Mouse (Mus musculus) c-Kit-positive CD71-positive TER-119-positive erythroid progenitor cells, embryonic 14.5 days (primary cell): Measurements from ENCODE around the gene Hjurp.

Experiments used
- DNase-seq: peaks from one replicate; pipeline ENCODE4 v3.0.0-alpha.2; 2013; ENCODE audit warnings: low spot score

Gene Hjurp

DNA sequence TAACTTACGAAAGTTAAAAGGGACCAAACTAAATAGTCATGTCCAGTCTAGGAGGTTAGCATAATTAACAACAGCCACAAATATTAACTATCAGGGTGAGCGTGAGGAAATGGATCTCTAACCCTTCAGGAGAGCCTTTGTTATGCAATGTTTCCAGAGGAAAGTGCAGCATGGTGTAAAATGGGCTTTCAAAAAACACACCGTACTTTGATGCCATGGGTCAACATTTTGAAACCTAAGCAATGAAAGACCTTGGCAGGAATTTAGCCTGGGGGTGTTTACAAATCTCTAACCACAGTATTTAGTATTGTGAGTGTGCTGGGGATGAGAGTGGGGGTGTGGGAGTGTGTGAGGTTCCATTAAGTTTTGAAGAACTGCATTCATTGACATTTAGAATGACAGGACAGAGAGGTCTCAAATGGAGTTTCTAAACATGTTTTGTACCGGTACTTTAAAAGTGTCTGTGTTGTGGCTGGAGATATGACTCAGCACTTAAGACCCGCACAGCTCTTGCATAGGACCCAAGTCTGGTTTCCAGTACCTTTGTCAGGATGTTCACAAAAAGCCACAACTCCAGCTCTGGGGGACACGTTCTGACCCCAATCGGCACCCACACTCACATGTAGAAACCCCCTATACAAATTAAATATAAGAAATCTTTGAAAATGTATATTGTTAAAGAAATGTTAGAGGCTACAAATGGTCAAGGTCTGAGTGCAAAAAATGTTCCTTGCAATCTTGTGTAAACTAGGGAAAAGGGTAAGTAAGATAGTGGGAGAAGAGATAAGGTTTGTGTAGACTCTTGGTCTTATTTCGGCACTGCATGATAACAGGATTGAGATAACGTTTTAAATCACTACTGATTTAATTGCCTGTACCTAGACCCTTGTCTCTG, 1.9 kb upstream of the Hjurp start:
- DNase-seq = no peak

DNA sequence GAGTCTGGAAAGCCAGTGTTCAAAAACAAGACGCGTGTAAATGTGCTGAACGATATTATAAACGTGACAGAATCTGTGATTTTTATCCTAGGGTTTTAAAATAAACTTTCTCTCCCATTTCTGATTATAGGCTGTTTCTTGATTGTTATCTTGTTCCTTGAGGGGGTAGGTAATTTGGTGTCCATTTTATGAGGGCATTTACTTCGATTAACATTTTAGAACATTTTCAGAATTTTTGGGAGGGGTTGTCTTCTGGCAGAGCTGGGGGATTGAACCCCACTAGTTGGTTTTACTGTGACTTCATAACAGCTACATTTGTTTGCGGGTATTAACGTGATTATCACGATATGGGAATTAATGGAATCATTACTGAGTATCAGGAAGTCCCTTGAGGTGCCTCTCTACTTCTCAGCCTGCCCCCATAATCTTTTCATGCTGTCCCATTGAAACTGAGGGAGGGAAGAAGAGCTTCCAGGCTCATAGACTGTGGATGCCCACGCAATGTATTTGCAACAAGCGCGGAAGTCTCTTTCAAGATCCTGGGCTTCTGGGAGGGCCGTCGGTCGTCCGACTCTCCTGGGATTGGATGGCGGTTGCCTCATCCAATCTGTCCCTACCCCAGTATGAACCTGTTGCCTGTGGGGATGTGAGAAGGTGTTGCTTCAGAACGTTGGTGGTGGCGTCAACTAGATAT, 532 bp upstream of the Hjurp start:
- no peak for DNase-seq

DNA sequence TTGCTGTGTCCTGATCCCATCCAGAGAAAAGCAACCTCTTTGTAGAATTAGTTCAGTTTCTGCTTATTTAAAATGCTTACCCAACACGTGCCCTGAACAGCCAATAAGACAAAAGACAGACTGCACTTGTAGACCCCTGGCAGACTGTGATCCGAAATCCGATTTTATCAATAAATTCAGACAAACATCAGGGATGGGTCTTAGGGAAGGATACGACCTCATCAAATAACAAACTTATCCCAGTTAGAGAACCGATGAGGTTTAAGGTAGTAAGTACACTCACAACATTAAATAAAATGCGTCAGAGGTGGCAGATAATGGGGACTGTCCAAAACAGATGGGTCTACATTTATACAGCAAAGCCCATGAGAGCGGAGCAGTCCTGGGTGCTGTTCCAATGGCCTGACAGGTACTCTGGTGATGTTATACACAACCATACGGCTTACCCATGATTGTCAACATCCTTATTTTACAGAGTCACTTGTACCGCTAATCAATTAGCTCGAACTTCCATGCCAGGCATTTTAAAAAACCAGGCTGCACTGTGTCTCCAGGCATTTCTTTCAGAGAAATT, 822 bp downstream of the Hjurp start:
- no peak for DNase-seq

DNA sequence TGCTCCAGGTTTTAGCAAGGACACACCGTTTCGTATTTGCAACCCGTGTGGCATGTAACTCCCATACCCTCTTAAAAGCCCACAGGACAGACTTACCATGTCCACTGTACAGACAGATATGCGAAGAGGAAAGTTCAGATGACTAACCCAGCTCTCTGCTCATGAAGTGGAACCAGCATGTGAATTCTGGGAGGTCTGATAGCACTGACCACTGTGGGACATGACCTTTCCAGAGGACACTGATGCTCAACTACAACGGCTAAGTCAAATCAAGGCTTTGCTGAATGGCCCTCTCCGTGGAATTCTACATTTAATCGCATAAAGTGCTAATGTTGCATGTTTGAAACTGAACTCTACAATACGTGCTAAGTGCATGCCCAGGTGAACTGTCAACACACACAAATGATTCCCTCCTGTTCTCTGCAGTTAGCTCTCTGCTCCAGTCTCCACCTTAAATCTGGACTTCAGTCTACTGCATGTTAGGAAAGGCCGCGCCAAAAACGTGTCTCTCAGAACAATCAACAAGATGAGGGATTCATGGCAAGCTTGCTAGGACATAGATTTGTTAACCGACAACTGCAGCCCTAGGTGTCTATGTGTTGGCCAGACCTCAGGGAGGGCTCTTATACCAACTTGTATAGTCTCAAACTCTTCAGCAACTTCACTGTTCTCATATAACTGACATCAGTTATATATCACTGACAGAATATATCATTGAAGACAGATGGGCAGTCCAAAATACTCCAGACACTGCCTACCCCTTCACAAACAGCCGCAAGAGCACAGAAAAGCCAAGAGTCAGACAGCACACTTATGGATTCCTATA, 1.5 kb downstream of the Hjurp start:
- no peak for DNase-seq

DNA sequence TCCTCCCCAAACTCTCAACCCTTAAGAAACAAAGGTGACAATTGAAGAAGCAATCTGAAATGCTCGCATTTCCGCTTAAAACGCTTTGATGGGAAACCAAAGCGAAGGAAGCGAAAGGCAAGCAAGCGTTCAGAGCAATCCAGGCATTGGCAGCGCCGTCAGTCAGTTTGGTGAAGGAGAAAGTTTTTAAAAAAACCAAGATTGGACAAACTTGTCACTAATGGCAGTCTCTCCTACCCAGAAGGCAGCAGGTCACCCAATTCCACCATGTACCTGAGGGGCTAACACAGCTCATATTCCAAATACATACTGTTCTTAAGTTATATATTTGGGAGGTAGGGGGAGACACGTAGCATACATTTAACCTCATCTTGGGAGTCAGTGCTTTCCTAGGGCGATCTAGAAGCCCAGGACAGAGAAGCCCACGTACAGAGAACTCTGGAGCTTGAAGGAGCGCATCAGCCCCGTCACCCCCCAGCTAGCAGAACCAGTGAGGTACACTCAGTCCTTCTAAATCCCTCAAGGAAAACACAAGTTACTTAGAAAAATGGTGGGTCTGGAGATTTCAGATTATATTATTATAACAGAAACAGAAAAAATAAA, 2.3 kb downstream of the Hjurp start:
- DNase-seq = no peak

DNA sequence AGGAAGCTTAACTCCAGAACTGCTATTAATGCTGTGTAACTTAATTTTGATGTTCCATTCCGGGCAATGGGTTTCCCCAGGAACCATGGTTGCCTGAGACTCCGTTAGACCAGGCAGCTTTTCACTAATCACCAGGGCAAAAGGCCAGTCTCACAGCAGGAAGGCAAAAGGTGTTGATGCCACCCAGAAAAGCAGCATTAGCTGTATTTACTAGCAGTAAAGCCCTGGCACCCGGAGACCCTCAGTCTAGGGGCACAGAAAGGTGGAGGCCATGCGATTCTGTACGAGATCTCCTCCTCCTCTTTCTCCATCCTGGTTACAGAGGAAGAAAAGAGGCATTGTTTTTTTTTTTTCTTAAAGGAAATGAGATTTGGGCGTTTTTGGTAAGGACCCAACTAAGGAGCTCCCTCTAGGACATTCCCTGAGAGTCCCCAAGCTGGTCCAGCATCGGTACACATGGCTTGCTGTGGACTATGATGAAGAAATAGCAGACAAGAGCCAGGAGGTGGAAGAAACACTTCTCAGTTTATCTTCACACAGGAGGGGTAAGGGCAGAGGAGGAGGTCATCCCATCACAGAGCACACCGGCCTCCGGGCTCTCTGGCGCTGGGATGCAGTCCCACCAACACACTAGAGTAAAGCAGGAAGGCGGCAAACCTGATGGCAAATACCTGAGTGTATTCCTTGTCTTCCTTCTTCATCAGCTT, 2.9 kb downstream of the Hjurp start:
- DNase-seq = no peak

DNA sequence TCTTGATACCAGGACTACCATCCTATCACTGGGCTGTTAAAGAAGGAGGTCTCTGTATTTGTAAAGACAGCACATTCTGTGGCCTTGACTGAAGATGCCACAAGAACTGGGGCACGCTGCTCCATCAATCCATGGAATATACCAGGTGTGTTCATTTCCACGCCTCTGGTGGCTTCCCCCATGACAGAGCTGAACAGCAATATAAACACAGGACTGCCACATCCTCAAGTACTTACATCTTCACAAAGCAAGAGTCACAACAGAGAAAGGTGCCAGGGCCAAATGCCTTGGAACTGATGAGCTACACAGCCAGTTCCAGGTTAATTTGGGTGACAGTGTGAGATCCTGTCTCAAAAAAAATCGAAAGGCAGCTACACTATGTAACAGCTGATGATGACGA, 3.6 kb downstream of the Hjurp start:
- no peak for DNase-seq

DNA sequence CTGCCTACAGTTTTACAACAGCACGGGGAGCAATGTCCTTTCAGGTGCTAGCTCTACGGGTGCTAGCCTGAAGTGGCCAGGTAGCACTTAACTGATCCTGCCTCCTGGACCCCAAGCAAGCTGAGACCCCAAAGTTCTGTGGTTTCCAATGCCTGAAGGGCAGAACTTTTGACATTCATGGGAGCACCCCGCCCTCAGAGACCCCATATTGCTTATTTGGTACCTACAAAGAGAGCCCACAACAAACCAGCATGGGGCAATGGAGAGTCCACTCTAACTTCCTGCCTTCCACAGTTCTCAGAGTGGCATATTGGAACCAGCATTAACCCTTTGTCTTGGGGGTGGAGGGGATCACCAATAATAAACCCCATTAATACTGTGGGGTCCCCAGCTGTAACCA, 4.1 kb downstream of the Hjurp start:
- DNase-seq = no peak

DNA sequence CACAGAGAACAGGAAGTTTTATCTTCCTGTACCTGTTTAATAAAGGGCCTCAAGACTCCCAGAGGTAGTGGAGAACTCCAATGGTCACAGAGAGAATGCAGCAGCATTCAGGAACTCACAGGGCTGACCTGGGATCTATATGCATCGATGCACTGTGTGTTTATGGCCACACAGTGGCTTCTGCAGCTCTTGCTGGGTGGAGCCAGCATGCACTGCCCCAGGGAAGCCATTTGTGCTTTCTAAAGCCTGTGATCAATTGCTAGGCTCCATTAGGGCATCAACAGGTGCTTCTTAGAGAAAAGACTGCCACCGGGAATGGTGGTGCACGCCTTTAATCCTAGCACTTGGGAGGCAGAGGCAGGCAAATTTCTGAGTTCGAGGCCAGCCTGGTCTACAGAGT, 4.6 kb downstream of the Hjurp start:
- no peak for DNase-seq

DNA sequence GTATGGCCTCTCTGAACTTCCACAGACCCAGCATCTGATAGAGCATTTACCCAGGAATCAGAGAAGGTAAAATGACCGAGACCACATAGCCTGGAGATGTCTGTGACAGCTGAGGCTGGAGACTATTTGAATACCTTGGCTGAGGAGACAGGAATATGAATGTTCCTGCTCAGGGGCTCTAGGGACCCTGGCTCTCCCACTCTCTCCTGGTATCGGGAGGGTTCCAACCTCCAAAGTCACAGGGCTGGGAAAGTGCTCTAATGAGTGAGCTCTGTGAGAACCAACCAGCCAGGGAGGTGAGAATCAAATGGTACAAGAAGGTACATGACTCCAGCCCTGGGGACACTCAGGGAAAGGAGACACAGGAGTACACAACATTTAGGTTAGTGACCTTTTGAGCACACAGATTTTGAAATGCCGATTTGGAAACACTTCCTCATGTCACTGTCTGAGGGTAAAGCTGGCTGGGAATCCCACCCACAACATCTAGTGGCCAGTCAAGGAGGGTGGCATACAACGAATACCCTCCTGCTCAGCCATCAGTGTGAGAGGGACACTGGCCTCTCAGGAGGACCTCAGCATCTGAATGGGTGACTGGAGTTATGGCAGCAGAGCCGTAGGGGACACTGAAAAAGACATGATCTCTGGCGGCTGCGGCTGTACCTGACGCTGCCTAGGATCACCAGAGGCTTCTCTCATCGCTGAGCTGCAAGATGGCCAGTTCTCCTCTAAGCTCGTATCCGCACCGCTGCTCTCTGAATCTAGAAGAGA, 7.7 kb downstream of the Hjurp start:
- DNase-seq = no peak

DNA sequence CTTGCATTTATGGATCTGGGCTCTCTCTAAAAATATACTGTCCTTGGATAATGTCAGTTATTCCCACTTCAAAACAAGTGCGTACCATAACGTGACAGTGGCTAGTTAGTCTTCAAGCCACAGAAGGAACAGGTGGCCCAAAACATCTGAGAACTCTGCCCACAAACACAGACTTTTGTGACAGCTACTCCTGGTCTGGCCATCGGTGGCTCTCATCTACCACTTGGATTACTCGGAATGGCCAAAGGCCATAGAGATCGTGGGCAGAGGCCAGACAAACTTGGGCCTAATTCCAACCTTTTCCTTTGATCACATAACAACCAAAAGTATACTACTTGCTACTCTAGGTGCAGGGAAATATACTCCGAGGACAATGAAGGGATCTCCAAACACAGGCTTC, 9.4 kb downstream of the Hjurp start:
- no peak for DNase-seq

DNA sequence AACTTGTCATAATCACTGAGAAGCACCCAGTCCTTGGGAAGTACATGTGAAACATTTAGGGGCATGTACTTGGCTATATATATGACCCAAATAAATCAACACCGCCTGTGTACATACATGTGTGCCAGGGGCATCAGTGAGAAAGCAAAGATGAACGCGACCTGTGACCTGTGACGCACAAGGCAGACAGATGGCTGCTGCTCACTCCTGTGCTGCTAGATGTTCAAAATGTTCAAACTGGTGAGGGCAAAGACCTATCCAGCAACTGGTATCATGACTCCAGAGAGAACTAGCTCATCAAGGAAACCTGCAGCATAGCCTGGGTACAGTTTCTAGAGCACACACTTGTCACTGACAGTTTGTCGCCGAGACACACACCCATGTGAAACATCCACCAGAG, 9.9 kb downstream of the Hjurp start:
- DNase-seq = no peak

DNA sequence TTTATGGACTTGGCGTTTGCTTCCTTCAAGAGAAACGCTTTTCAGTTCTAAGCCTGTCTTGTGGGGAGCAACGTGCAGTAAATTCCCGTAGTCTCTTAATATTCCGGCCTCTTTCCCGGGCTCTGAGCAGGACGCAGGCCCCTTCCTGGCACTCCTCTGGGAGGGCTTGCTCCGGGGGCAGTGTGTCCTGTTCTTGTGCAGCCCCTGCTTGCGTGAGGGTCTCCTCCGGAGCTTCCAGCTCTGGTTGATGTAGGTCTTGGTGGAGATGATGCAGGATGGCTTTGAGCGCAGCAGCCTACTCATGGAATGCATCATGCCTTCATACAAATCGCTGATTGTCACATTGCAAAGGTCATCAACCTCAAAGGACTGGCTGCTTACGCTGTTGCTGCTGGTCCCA, 11.3 kb downstream of the Hjurp start:
- DNase-seq = no peak

DNA sequence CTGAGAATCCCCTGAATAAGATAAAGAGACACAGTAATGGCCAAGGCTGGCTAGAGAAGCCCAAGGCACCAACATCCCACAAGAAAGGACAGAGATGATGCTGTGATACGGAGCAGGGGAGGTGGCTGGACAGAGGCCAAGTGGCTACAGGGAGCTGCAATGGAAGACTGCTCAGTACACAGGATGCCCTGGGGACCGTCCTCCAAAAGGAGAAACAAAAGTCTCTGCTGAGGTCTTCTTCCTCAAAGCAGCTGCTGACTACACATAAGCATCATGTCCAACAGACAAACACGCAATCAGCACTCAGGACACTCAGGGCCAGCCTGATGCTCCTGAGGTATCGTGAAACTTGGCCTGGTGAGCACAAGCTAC, 12.6 kb downstream of the Hjurp start:
- no peak for DNase-seq

DNA sequence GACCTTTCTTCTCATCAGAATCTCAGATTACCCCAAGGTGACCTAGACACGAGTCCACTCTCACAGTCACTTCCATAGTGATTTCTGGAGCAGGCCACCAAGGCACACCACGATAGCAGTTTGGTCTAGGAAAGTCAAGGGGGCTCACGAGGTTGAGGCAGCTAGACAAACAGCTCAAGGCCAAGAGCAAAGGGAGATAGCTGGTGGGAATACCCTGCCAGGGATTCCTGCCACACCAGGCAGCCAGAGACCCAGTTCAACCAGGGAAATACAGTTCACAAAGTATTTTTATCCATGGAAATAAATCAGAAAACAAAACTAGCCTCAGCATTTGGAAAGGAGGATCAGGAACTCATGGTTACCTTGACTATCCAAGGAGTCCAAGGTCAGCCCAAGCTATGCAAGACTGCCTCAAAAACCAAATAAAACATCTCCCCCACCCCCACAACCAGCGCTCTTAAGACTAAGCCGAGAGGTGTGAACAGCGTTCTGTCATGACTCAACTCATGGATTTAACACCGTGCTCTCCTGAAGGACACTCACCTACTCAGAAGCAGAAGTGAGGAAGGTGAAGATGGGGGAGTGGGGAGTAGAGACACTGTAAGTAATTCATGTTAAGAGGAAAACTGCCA, 13.1 kb downstream of the Hjurp start:
- no peak for DNase-seq

DNA sequence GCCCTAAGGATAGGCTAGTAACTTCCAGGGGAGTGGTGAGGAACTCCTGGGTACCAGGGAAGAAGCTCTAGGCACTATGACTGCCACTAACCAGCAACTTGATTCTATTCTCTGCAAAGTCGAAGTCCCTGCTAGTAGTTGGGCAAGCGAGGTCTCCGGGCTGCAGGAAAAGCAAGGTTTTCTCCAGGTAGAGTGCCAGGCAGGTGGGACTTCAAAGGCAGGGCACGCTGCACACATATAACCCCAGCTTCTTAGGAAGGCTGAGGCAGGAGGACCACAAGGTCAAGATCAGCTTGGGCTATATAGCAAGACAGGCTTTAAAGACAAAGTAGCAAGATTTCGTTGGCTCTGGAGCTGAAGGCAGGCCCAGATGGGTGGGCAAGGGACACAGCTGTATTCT, 13.7 kb downstream of the Hjurp start:
- no peak for DNase-seq

DNA sequence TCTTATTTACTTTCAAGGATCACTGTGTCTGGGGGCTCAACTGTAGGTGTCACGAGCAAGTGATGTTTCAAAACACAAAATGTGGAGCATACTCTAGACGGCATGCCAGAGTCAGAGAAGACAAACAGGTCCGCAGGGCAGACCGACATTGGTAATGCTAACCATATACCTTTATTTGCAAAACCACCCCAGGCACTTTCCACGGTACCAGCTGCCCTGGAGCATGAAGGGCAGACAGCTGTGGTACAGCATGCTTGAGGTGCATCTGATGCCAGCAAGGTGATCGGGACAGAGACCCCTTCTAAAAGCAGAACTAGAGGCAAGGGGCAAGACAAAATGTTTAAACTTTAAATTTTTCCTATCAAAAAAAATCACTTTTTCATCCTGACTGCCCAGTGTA, 14.5 kb downstream of the Hjurp start:
- DNase-seq = no peak

DNA sequence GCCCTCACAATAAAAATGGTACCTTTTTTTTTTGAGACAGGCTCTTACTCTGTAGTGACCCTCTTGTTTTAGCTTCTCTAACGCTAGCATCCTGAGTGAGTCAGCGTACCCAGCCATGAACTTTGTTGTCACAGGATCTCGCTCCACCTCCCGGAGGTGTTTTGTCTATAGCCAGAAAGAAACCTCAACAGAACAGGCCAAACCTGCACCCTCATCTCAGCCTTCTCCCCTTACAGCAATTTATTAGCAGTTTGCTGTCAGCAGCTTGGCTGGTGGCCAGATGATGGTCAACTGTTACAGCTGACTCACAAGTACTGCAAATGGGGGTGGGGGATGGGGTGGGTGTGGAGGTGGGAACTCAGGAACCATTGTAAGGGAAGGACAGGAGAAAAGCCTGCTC, 15.2 kb downstream of the Hjurp start:
- DNase-seq = no peak

DNA sequence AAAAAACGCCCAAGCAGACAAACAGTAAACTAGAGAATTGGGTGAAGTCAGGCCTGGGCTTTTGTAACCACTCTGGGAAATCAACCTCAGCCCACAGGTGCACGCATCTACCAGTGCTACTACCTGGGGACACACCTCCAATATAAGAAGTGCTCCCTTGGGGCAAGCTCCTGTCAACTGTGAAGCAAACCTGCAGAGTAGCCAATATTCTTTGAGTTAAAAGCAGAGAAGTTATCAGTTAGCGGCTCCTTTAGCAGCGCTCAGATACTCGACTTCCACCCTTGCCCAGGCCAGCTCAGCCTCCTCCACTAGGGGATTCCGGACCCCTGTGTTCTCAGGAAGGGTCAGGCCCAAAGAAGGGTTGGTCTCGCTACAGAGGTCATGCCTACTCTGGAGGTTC, 15.7 kb downstream of the Hjurp start:
- DNase-seq = no peak
